Mouse (Mus musculus) liver, postnatal 0 days (tissue): ENCODE results near the gene Syt11.

Experiments used
- CTCF ChIP-seq: sonication (generic); IDR thresholded peaks from 2 replicates; pipeline ENCODE4 v1.5.1; 2016; ENCODE audit warnings: antibody characterized with exemption, low read depth
- EP300 ChIP-seq: IDR thresholded peaks from 2 replicates; pipeline ENCODE4 v1.6.1; 2016; ENCODE audit warnings: antibody characterized with exemption, low read depth, mild to moderate bottlenecking

GRCm38 (mm10) chr3:88698834-88699233, 76.1 kb downstream of the Syt11 start:
- TF ChIP-seq CTCF (no peak), EP300 (no peak)
